Mouse (Mus musculus): ENCODE data around the gene Efna1. TPM values are rescaled to one million over a fixed set of nuclear protein-coding genes. Genes with fewer than 3 reads are reported as not detected.

The Efna1 gene
- polyA plus RNA-seq, 1 experiment from 2014 or later, result 8.9 TPM

GRCm38 (mm10) chr3:89319591-89320350, 38.8 kb upstream of the Efna1 start:
- peaks cover 53% of the 10 kb centered on the region for H3K4me1 ChIP-seq (replicated peaks)
- no peaks in the 10 kb centered on the region for H3K9me3 ChIP-seq (replicated peaks)
- peaks cover 100% of the 10 kb centered on the region for H3K27me3 ChIP-seq
- peak overlapping the region; percentile 54 for H3K4me2 ChIP-seq
- H3K4me3 ChIP-seq (replicated peaks), result peak overlapping the region; percentile 36
- no peak overlapping the region for H3K27ac ChIP-seq (replicated peaks)
- ATAC-seq (ENCODE audit: insufficient read depth), result no peak
- no peak overlapping the region for H3K9ac ChIP-seq
- WGBS (ENCODE audit: insufficient replicate concordance), result 3% methylated on average over 58 of the region's 58 CpGs
- no peaks in the 10 kb centered on the region for H3K36me3 ChIP-seq (replicated peaks)

- H3K27me3 ChIP-seq, result peaks cover 100% of the 10 kb centered on the region
- peaks cover 53% of the 10 kb centered on the region for H3K4me1 ChIP-seq (replicated peaks)
- WGBS (ENCODE audit: insufficient replicate concordance), result 19% methylated on average over 21 of the region's 21 CpGs
- ATAC-seq (ENCODE audit: insufficient read depth), result no peak
- no peaks in the 10 kb centered on the region for H3K36me3 ChIP-seq (replicated peaks)
- no peak overlapping the region for H3K9ac ChIP-seq
- H3K9me3 ChIP-seq (replicated peaks), result no peaks in the 10 kb centered on the region
- no peak overlapping the region for H3K27ac ChIP-seq (replicated peaks)
- H3K4me2 ChIP-seq, result peak overlapping the region; percentile 54; the same call in 1 of the 2 replicates
- H3K4me3 ChIP-seq (replicated peaks), result peak overlapping the region; percentile 36; the same call in 1 of the 2 replicates
These were observed 38.1 kb upstream of the Efna1 start for GRCm38 (mm10) chr3:89318971-89319590.

- no peaks in the 10 kb centered on the region for H3K36me3 ChIP-seq (replicated peaks)
- no peak overlapping the region for H3K9ac ChIP-seq
- H3K27ac ChIP-seq (replicated peaks), result no peak overlapping the region
- 64% methylated on average over 8 of the region's 8 CpGs for WGBS (ENCODE audit: insufficient replicate concordance)
- H3K4me3 ChIP-seq (replicated peaks), result no peak overlapping the region
- no peak overlapping the region for H3K4me2 ChIP-seq
- peaks cover 95% of the 10 kb centered on the region for H3K27me3 ChIP-seq
- no peaks in the 10 kb centered on the region for H3K9me3 ChIP-seq (replicated peaks)
- H3K4me1 ChIP-seq (replicated peaks), result peaks cover 53% of the 10 kb centered on the region
- ATAC-seq (ENCODE audit: insufficient read depth), result no peak
These were observed 37.4 kb upstream of the Efna1 start for GRCm38 (mm10) chr3:89318316-89318715.

GRCm38 (mm10) chr3:89317246-89317645, 36.3 kb upstream of the Efna1 start:
- Histone ChIP-seq H3K4me1 (replicated peaks) (peaks cover 44% of the 10 kb centered on the region), H3K27me3 (peaks cover 84% of the 10 kb centered on the region), H3K4me3 (replicated peaks) (no peak overlapping the region), H3K9me3 (replicated peaks) (no peaks in the 10 kb centered on the region), H3K27ac (replicated peaks) (no peak overlapping the region), H3K36me3 (replicated peaks) (no peaks in the 10 kb centered on the region), H3K4me2 (no peak overlapping the region), H3K9ac (no peak overlapping the region)
- ATAC-seq (ENCODE audit: insufficient read depth), result no peak
- 49% methylated on average over 6 of the region's 6 CpGs for WGBS (ENCODE audit: insufficient replicate concordance)

- Histone ChIP-seq H3K9ac (no peak overlapping the region), H3K4me2 (peak overlapping the region; percentile 51; the same call in 1 of the 2 replicates), H3K36me3 (replicated peaks) (no peaks in the 10 kb centered on the region), H3K9me3 (replicated peaks) (no peaks in the 10 kb centered on the region), H3K4me3 (replicated peaks) (no peak overlapping the region), H3K27me3 (peaks cover 80% of the 10 kb centered on the region), H3K27ac (replicated peaks) (no peak overlapping the region), H3K4me1 (replicated peaks) (peaks cover 42% of the 10 kb centered on the region)
- ATAC-seq (ENCODE audit: insufficient read depth), result no peak
- WGBS (ENCODE audit: insufficient replicate concordance), result 0% methylated on average over 4 of the region's 4 CpGs
These were observed 35.9 kb upstream of the Efna1 start for GRCm38 (mm10) chr3:89316833-89317232.

GRCm38 (mm10) chr3:89315930-89316831, 35.2 kb upstream of the Efna1 start:
- ATAC-seq (ENCODE audit: insufficient read depth), result peak; percentile 37; the same call in 1 of the 2 replicates
- no peak overlapping the region for H3K4me3 ChIP-seq (replicated peaks)

GRCm38 (mm10) chr3:89315195-89315929, 34.4 kb upstream of the Efna1 start:
- peak overlapping the region; percentile 51 for H3K4me2 ChIP-seq
- no peak overlapping the region for H3K9ac ChIP-seq
- H3K27ac ChIP-seq (replicated peaks), result no peak overlapping the region
- peaks cover 27% of the 10 kb centered on the region for H3K4me1 ChIP-seq (replicated peaks)
- H3K27me3 ChIP-seq, result peaks cover 65% of the 10 kb centered on the region
- no peak for ATAC-seq (ENCODE audit: insufficient read depth)
- H3K36me3 ChIP-seq (replicated peaks), result no peaks in the 10 kb centered on the region
- 7% methylated on average over 26 of the region's 26 CpGs for WGBS (ENCODE audit: insufficient replicate concordance)
- 0 out of 2 replicates have a peak overlapping the region, but pooled peaks have one; percentile 7 for H3K4me3 ChIP-seq (replicated peaks)
- no peaks in the 10 kb centered on the region for H3K9me3 ChIP-seq (replicated peaks)

More at GRCm38 (mm10) chr3:89315930-89316831, 35.2 kb upstream of the Efna1 start:
- no peak overlapping the region for H3K9ac ChIP-seq
- WGBS (ENCODE audit: insufficient replicate concordance), result 11% methylated on average over 40 of the region's 40 CpGs
- H3K9me3 ChIP-seq (replicated peaks), result no peaks in the 10 kb centered on the region
- no peaks in the 10 kb centered on the region for H3K36me3 ChIP-seq (replicated peaks)
- H3K27me3 ChIP-seq, result peaks cover 73% of the 10 kb centered on the region
- H3K4me1 ChIP-seq (replicated peaks), result peaks cover 35% of the 10 kb centered on the region
- no peak overlapping the region for H3K27ac ChIP-seq (replicated peaks)
- peak overlapping the region; percentile 51 for H3K4me2 ChIP-seq

- H3K4me1 ChIP-seq (replicated peaks), result peaks cover 21% of the 10 kb centered on the region
- H3K36me3 ChIP-seq (replicated peaks), result no peaks in the 10 kb centered on the region
- 43% methylated on average over 2 of the region's 2 CpGs for WGBS (ENCODE audit: insufficient replicate concordance)
- no peak overlapping the region for H3K4me3 ChIP-seq (replicated peaks)
- no peak overlapping the region for H3K27ac ChIP-seq (replicated peaks)
- ATAC-seq (ENCODE audit: insufficient read depth), result no peak
- H3K9ac ChIP-seq, result no peak overlapping the region
- no peaks in the 10 kb centered on the region for H3K9me3 ChIP-seq (replicated peaks)
- no peak overlapping the region for H3K4me2 ChIP-seq
- peaks cover 59% of the 10 kb centered on the region for H3K27me3 ChIP-seq
These were observed 33.8 kb upstream of the Efna1 start for GRCm38 (mm10) chr3:89314791-89315190.

GRCm38 (mm10) chr3:89314340-89314739, 33.4 kb upstream of the Efna1 start:
- no peak for ATAC-seq (ENCODE audit: insufficient read depth)
- Histone ChIP-seq H3K9ac (no peak overlapping the region), H3K36me3 (replicated peaks) (no peaks in the 10 kb centered on the region), H3K27ac (replicated peaks) (no peak overlapping the region), H3K4me2 (no peak overlapping the region), H3K4me3 (replicated peaks) (no peak overlapping the region), H3K27me3 (peaks cover 55% of the 10 kb centered on the region), H3K4me1 (replicated peaks) (peaks cover 17% of the 10 kb centered on the region), H3K9me3 (replicated peaks) (no peaks in the 10 kb centered on the region)
- WGBS (ENCODE audit: insufficient replicate concordance), result 62% methylated on average over 5 of the region's 5 CpGs

- 0% methylated on average over 8 of the region's 9 CpGs for WGBS (ENCODE audit: insufficient replicate concordance)
- peaks cover 4% of the 10 kb centered on the region; the same call in 1 of the 2 replicates for H3K4me1 ChIP-seq (replicated peaks)
- no peak overlapping the region for H3K4me3 ChIP-seq (replicated peaks)
- no peak overlapping the region for H3K4me2 ChIP-seq
- H3K27me3 ChIP-seq, result no peaks in the 10 kb centered on the region; the same call in none of the 2 replicates
- no peak overlapping the region for H3K27ac ChIP-seq (replicated peaks)
- no peaks in the 10 kb centered on the region for H3K36me3 ChIP-seq (replicated peaks)
- H3K9ac ChIP-seq, result no peak overlapping the region
- no peaks in the 10 kb centered on the region for H3K9me3 ChIP-seq (replicated peaks)
- no peak for ATAC-seq (ENCODE audit: insufficient read depth)
These were observed 27.1 kb upstream of the Efna1 start for GRCm38 (mm10) chr3:89308089-89308488.
